Mouse (Mus musculus): ENCODE data around the gene Gm3045.

Gm3045 gene

GRCm38 (mm10) chr13:56435615-56436287 lies 9.4 kb downstream of the Gm3045 start:
- DNase-seq (ENCODE audit: low read depth, low spot score): no peak

- no peak for DNase-seq (ENCODE audit: low read depth, low spot score)
These were observed 12.0 kb downstream of the Gm3045 start, which contains the start of gene Slc25a48 for GRCm38 (mm10) chr13:56438211-56439075. TSS of gene Slc25a48 (plus strand) at chr13:56438355.

- DNase-seq (ENCODE audit: low read depth, low spot score): no peak
These were observed 17.0 kb downstream of the Gm3045 start for GRCm38 (mm10) chr13:56443411-56443810.

GRCm38 (mm10) chr13:56444112-56444511 lies 17.7 kb downstream of the Gm3045 start:
- DNase-seq (ENCODE audit: low read depth, low spot score): no peak

- no peak for DNase-seq (ENCODE audit: low read depth, low spot score)
These were observed 18.6 kb downstream of the Gm3045 start for GRCm38 (mm10) chr13:56444996-56445395.

- no peak for DNase-seq (ENCODE audit: low read depth, low spot score)
These were observed 23.0 kb downstream of the Gm3045 start for GRCm38 (mm10) chr13:56449239-56450030.

GRCm38 (mm10) chr13:56450035-56450434 lies 23.6 kb downstream of the Gm3045 start:
- no peak for DNase-seq (ENCODE audit: low read depth, low spot score)

GRCm38 (mm10) chr13:56458001-56458400 lies 31.6 kb downstream of the Gm3045 start:
- no peak for DNase-seq (ENCODE audit: low read depth, low spot score)

- no peak for DNase-seq (ENCODE audit: low read depth, low spot score)
These were observed 35.1 kb downstream of the Gm3045 start for GRCm38 (mm10) chr13:56461460-56461859.

GRCm38 (mm10) chr13:56462791-56463190 lies 36.4 kb downstream of the Gm3045 start:
- no peak for DNase-seq (ENCODE audit: low read depth, low spot score)

- no peak for DNase-seq (ENCODE audit: low read depth, low spot score)
These were observed 36.9 kb downstream of the Gm3045 start for GRCm38 (mm10) chr13:56463261-56463660.

GRCm38 (mm10) chr13:56463750-56464149 lies 37.4 kb downstream of the Gm3045 start:
- DNase-seq (ENCODE audit: low read depth, low spot score): no peak

GRCm38 (mm10) chr13:56467786-56468185 lies 41.4 kb downstream of the Gm3045 start:
- DNase-seq (ENCODE audit: low read depth, low spot score): no peak

GRCm38 (mm10) chr13:56468536-56468935 lies 42.1 kb downstream of the Gm3045 start:
- DNase-seq (ENCODE audit: low read depth, low spot score): no peak

GRCm38 (mm10) chr13:56471211-56471610 lies 44.8 kb downstream of the Gm3045 start:
- DNase-seq (ENCODE audit: low read depth, low spot score): no peak

- DNase-seq (ENCODE audit: low read depth, low spot score): peak; percentile 41
These were observed 45.6 kb downstream of the Gm3045 start for GRCm38 (mm10) chr13:56471951-56472350.

- DNase-seq (ENCODE audit: low read depth, low spot score): no peak
These were observed 46.3 kb downstream of the Gm3045 start for GRCm38 (mm10) chr13:56472661-56473060.

GRCm38 (mm10) chr13:56475363-56475762 lies 49.0 kb downstream of the Gm3045 start:
- DNase-seq (ENCODE audit: low read depth, low spot score): peak; percentile 59

GRCm38 (mm10) chr13:56476790-56477189 lies 50.4 kb downstream of the Gm3045 start:
- DNase-seq (ENCODE audit: low read depth, low spot score): no peak

- no peak for DNase-seq (ENCODE audit: low read depth, low spot score)
These were observed 50.9 kb downstream of the Gm3045 start for GRCm38 (mm10) chr13:56477271-56477670.

GRCm38 (mm10) chr13:56478027-56478426 lies 51.6 kb downstream of the Gm3045 start:
- no peak for DNase-seq (ENCODE audit: low read depth, low spot score)

GRCm38 (mm10) chr13:56482146-56482545 lies 55.8 kb downstream of the Gm3045 start, which contains the start of gene Il9:
TSS of gene Il9 (minus strand) at chr13:56482246.
- DNase-seq (ENCODE audit: low read depth, low spot score): no peak
